Mouse (Mus musculus) limb, embryonic 11.5 days (tissue): Measurements from ENCODE around the gene A730049H05Rik. TPM values are rescaled to one million over a fixed set of nuclear protein-coding genes. Genes with fewer than 3 reads are reported as not detected.

Experiments
- ATAC-seq: fragments of 200-750 bp; cut with Nextera tagmentation; 2 replicates; pipeline ENCODE4 v1.8.0; 2017; ENCODE audit warnings: low read depth; ENCODE audit not compliant: insufficient number of reproducible peaks, low FRiP score, low TSS enrichment
- DNase-seq: peaks from one replicate; pipeline ENCODE4 v3.0.0-alpha.2; 2015; ENCODE audit warnings: low spot score
- H3K27ac ChIP-seq: fragments of 300-500 bp; sonication (generic); replicated peaks from 2 replicates; pipeline ENCODE4 v1.5.1; 2014; ENCODE audit warnings: low read depth, mild to moderate bottlenecking, low read length
- H3K27me3 ChIP-seq: fragments of 300-500 bp; sonication (generic); 2 replicates; pipeline ENCODE4 v1.6.1; 2014; ENCODE audit warnings: mild to moderate bottlenecking, low read length, mixed read lengths; ENCODE audit not compliant: control insufficient read depth, insufficient read depth
- H3K36me3 ChIP-seq: fragments of 300-500 bp; sonication (generic); 2 replicates; pipeline ENCODE4 v1.6.1; 2014; ENCODE audit warnings: mild to moderate bottlenecking, low read length, moderate library complexity, mixed read lengths; ENCODE audit not compliant: control insufficient read depth, insufficient read depth
- H3K4me1 ChIP-seq: fragments of 300-500 bp; sonication (generic); 2 replicates; pipeline ENCODE4 v1.6.1; 2014; ENCODE audit warnings: low read length, mixed read lengths; ENCODE audit not compliant: control insufficient read depth, insufficient read depth
- H3K4me2 ChIP-seq: fragments of 300-500 bp; sonication (generic); 2 replicates; pipeline ENCODE4 v1.6.1; 2014; ENCODE audit warnings: low read depth, mild to moderate bottlenecking, moderate library complexity; ENCODE audit not compliant: severe bottlenecking
- H3K4me3 ChIP-seq: fragments of 300-500 bp; sonication (generic); 2 replicates; pipeline ENCODE4 v1.5.1; 2014; ENCODE audit warnings: low read depth, low read length
- H3K9ac ChIP-seq: fragments of 300-500 bp; sonication (generic); 2 replicates; pipeline ENCODE4 v1.6.1; 2014; ENCODE audit warnings: mild to moderate bottlenecking, low read length
- H3K9me3 ChIP-seq: fragments of 300-500 bp; sonication (generic); 2 replicates; pipeline ENCODE4 v1.6.1; 2016; ENCODE audit warnings: low read length; ENCODE audit not compliant: control insufficient read depth
- WGBS: fragments of 180-500 bp; shearing (Covaris S2); extraction: QIAGEN DNeasy Blood & Tissue Kit; methylation state at CpG from one replicate; pipeline ENCODE4 v1.1.7; 2014; 5-methylcytosine and 5-hydroxymethylcytosine counted together
- polyA plus RNA-seq: library from polyadenylated mRNA; unstranded; fragments of >200 nt; fragmentation: Nextera tagmentation; extraction: Ambion mirVana; gene quantifications from 2 replicates; pipeline ENCODE4 v1.2.1, GENCODE M21; 2014

A730049H05Rik gene
- polyA plus RNA-seq: 0.10 and 0.55 TPM in 2 replicates

DNA sequence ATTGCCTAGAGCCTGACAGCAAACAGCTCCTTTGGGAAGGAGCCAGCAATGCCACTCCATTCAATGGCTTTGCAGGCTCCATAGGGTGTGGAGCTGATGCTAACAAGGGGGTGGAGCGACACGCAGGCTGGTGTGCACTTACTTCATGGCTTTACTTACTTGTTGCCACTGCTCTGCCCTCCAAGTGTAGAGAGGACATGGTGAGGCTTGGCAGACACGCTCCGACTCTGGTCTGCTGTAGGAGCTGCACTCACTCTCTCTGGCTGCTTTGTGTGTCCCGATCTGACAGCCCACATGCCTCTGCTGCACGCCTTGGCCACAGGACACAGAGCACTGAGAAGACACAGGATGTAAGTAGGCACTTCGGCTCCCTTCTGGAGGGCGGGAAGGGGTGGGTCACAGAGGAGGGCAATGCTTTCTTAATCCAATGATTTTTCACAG, at the start of gene A730049H05Rik:
Gene A730049H05Rik (plus strand): TSS at position 168 of the 441 bp plus-strand sequence.
- Histone ChIP-seq H3K9me3 (no peaks in the 10 kb centered on the region), H3K9ac (no peak within 1 kb of the TSS), H3K4me1 (0 out of 2 replicates have a peak, but pooled peaks cover 7% of the 10 kb centered on the region), H3K27me3 (no peaks in the 10 kb centered on the region), H3K4me3 (no peak within 1 kb of the TSS), H3K27ac (no peak within 1 kb of the TSS), H3K4me2 (no peak within 1 kb of the TSS), H3K36me3 (no peaks in the 10 kb centered on the region)
- WGBS: 23% methylated on average over 8 of the region's 8 CpGs
- DNase-seq (peak; percentile 22), ATAC-seq (no peak)

DNA sequence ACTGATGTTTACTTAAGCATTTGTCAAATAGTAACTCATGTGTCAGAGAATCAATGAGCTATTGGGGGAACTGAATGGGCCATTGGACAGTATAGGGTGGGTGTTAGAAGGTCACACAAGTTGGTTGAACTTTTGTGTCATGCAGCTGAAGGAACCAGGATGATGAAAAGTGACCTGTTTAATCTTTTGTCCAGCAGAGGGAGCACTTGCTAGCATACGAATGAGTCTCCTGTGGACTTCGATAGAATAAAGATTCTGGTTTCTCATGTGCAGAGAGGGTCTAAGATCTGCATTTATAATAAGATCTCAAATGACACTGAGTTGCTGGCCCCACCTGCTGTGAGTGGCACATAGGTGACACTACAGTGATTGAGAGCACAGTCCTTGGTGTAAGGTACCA, 39.9 kb upstream of the A730049H05Rik start:
- H3K4me3 ChIP-seq: no peak overlapping the region
- ATAC-seq (no peak), DNase-seq (peak; percentile 40)
- H3K27me3 ChIP-seq: no peaks in the 10 kb centered on the region
- no peak overlapping the region for H3K27ac ChIP-seq
- H3K4me1 ChIP-seq: no peaks in the 10 kb centered on the region
- H3K4me2 ChIP-seq: no peak overlapping the region
- no peaks in the 10 kb centered on the region; the same call in 1 of the 2 replicates for H3K36me3 ChIP-seq
- H3K9me3 ChIP-seq: no peaks in the 10 kb centered on the region
- WGBS: 34% methylated on average over 2 of the region's 2 CpGs
- H3K9ac ChIP-seq: no peak overlapping the region

DNA sequence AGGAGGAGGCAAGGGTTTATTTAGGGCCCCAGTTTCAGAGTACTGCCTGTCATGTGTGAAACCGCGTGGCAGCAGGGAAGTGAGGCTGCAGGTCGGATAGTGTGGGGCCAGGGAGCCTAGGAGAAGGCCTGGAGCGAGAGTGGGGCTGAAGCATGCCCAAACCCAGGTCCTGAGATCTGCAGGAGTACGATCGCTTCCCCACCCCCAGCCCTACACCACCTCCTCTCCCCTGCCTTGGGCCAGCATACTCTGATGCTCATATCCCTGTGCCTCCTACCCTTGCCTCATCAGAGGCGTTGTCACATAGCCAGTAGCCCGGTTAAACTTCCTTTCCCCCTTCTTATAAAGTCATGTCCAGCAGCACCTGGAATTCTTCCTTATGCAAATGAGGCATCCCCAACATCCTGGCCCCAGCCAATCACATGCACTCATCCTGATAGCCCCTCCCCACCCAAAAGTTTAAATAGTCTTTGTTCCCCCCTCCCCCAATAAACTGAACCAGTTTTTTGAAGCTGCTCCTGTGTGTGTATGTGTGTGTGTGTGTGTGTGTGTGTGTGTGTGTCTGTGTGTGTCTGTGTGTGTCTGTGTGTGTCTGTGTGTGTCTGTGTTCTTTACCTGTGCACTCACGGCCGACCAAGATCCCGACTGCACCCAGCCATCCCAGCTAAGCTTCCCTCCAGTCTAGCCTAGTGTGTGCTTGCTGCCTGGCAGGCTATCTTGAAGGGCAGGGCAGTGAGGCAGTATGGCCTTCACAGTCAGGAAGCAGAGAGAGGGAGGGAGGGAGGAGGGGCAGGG, 36.9 kb upstream of the A730049H05Rik start:
- DNase-seq: no peak
- no peak overlapping the region for H3K4me3 ChIP-seq
- no peaks in the 10 kb centered on the region for H3K36me3 ChIP-seq
- H3K9ac ChIP-seq: no peak overlapping the region
- ATAC-seq: 0 out of 2 replicates have a peak, but pooled peaks have one; percentile 21
- H3K9me3 ChIP-seq: no peaks in the 10 kb centered on the region
- H3K27me3 ChIP-seq: no peaks in the 10 kb centered on the region
- no peak overlapping the region for H3K4me2 ChIP-seq
- no peaks in the 10 kb centered on the region for H3K4me1 ChIP-seq
- no peak overlapping the region for H3K27ac ChIP-seq
- 73% methylated on average over 11 of the region's 11 CpGs for WGBS

DNA sequence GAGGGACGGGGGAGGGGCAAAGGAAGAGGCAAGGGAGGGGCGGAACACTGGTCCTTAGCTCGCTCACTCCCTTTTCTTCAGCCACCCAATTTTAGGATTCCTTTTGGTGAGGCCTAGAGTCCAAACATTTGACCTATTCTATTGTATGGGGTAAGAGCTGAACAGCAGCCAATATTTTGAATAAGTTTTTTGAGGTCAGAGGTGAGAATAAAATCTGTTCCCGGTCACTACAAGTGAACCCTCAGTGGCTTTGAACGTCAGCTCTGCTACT, 36.4 kb upstream of the A730049H05Rik start:
- Histone ChIP-seq H3K27me3 (no peaks in the 10 kb centered on the region), H3K4me1 (no peaks in the 10 kb centered on the region), H3K4me2 (no peak overlapping the region), H3K36me3 (no peaks in the 10 kb centered on the region), H3K27ac (no peak overlapping the region), H3K9ac (no peak overlapping the region), H3K9me3 (no peaks in the 10 kb centered on the region), H3K4me3 (no peak overlapping the region)
- 49% methylated on average over 5 of the region's 5 CpGs for WGBS
- ATAC-seq (no peak), DNase-seq (no peak)

DNA sequence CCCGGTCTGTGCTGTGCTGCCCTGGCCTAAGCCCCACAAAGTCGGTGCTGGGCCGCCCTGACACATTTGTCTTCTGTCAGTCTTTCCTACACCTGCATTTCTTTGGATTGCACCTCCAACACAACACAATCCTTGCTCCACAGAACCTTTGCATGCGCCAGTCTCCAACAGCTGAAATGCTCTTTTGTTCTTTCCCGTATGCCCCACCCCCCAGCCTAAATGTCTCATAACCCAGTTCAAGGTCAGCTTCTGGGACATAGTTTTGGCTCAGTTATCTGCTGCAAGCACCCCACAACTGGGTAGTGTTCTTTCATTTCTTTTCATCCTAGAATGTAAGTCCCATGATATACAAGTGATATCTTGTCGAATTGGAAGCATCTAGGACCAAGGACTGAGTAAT, 34.8 kb upstream of the A730049H05Rik start:
- no peaks in the 10 kb centered on the region for H3K27me3 ChIP-seq
- ATAC-seq (no peak), DNase-seq (no peak)
- H3K9ac ChIP-seq: no peak overlapping the region
- no peaks in the 10 kb centered on the region for H3K9me3 ChIP-seq
- 82% methylated on average over 6 of the region's 6 CpGs for WGBS
- no peak overlapping the region for H3K27ac ChIP-seq
- H3K36me3 ChIP-seq: no peaks in the 10 kb centered on the region
- no peak overlapping the region for H3K4me3 ChIP-seq
- no peaks in the 10 kb centered on the region for H3K4me1 ChIP-seq
- no peak overlapping the region for H3K4me2 ChIP-seq

DNA sequence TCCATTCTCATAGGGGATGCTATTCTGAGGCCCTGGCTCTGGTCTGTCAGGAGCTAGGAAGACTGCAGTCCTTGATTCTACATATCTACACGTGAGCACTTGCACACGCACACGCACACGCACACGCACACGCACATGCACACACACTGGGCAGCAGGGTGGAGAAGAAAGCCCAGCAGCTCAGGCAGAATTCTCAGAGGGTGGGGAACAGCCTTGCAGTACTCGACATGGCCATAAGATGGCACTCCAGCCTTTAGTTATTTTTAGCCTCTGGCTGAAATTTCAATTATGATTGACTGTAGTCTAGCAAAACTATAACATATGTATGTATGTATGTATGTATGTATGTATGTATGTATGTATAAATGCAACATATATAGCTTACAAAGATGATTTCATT, 31.5 kb upstream of the A730049H05Rik start:
- Histone ChIP-seq H3K36me3 (no peaks in the 10 kb centered on the region), H3K27ac (no peak overlapping the region), H3K4me2 (no peak overlapping the region), H3K9me3 (no peaks in the 10 kb centered on the region), H3K27me3 (no peaks in the 10 kb centered on the region), H3K4me3 (no peak overlapping the region), H3K9ac (no peak overlapping the region), H3K4me1 (peaks cover 5% of the 10 kb centered on the region; the same call in 1 of the 2 replicates)
- WGBS: 9% methylated on average over 7 of the region's 7 CpGs
- no peak for ATAC-seq
- peak; percentile 82 for DNase-seq

DNA sequence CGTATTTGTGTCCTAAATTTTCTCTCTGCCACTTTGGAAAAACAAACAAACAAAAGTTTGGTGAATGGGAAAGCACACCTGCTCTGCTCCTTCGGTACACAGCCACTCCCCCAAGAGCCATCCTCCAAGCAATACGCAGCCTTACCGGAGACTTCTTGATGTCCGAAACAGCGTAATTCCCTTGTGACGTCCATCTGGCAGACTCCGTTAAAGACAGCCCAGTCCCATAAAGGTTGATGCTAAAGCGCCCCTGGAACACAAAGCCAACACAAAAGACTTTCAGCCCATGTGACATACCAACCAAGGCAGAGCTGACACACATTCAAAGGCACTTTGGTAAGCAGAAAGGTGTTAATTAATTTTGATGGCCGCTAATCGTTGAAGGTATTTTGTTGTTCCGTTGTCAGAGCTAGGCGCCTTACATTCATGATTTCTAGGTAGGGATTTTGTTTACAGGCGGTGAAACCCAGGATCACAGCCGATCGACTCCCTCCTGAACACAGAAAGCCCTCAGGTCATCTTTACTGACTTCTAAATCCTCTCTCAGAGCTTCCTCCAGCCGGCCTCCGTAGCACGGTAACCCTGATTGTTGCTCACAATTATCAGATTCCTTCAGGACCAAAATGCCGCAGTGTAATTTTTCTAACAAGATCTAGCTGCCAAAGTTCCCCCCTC, 29.4 kb upstream of the A730049H05Rik start:
- Histone ChIP-seq H3K4me3 (peak overlapping the region; percentile 15), H3K4me2 (peak overlapping the region; percentile 63), H3K27ac (no peak overlapping the region), H3K36me3 (no peaks in the 10 kb centered on the region), H3K9me3 (no peaks in the 10 kb centered on the region), H3K9ac (peak overlapping the region; percentile 43; the same call in 1 of the 2 replicates), H3K4me1 (peaks cover 5% of the 10 kb centered on the region; the same call in 1 of the 2 replicates), H3K27me3 (no peaks in the 10 kb centered on the region)
- DNase-seq (peak; percentile 38), ATAC-seq (no peak)
- 3% methylated on average over 20 of the region's 20 CpGs for WGBS

DNA sequence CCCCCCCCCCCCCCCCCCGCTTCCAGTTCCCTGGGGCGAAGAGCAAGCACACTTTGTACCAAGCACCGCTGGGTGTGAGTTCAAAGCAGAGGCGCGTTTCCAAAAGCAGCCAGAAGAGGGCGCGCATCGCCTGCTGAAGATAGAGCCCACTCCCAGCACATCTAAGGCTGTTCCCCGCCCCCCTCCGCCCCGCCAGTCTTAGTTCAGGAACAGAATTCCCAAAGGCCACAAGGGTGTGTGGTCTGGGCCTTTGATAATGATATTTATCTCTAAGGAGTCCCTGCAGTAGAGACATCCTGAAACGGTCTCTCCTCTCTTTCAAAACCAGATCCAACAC, 28.9 kb upstream of the A730049H05Rik start:
- H3K36me3 ChIP-seq: no peaks in the 10 kb centered on the region
- peak overlapping the region; percentile 15; the same call in 1 of the 2 replicates for H3K4me3 ChIP-seq
- 0% methylated on average over 11 of the region's 12 CpGs for WGBS
- no peak overlapping the region for H3K27ac ChIP-seq
- ATAC-seq (peak; percentile 77; the same call in 1 of the 2 replicates), DNase-seq (peak; percentile 97)
- H3K9me3 ChIP-seq: no peaks in the 10 kb centered on the region
- H3K9ac ChIP-seq: no peak overlapping the region; the same call in 1 of the 2 replicates
- no peaks in the 10 kb centered on the region for H3K27me3 ChIP-seq
- peaks cover 5% of the 10 kb centered on the region; the same call in 1 of the 2 replicates for H3K4me1 ChIP-seq
- H3K4me2 ChIP-seq: peak overlapping the region; percentile 63
